Mouse (Mus musculus) urinary bladder, postnatal 4 days (tissue): Measurements from ENCODE around the gene Lcp1.

Experiments used
- DNase-seq, 2 experiments: peaks; one replicate each; pipeline ENCODE4 v3.0.0; 2021 to 2022; ENCODE audit warnings: low spot score in 2 of 2

The Lcp1 gene

DNA sequence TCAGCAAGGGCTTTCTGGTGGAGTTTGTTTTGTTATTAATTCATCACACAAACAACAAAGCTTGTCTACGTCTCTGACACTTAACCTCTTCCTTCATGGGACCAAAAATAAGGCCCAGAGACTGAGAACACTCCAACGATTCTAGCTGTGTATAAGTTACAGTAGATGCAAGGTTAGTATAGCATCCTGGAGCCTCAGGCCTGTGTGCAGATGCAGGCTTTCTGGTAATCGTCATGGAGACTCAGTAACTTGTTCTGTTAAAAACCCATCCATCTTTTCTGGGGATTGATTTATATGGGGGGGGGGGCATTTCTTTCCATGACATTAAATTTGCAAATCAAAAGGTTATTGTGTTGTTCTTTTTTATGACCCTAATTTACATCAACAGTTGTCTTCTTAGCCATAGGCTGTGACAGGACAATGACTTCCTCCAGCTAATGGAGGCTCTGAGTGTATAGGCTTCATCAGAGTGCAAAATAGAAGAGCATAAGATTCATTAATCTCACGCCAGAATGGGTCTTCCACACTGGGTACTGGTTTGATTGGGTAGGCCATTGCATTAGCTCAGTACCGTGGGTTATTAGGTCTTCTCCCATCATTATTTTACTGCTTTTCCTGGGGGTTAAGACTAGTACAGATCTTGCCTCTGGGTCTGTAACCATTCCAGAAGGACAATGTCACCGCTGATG, 74.6 kb downstream of the Lcp1 start:
- DNase-seq, result no peak

DNA sequence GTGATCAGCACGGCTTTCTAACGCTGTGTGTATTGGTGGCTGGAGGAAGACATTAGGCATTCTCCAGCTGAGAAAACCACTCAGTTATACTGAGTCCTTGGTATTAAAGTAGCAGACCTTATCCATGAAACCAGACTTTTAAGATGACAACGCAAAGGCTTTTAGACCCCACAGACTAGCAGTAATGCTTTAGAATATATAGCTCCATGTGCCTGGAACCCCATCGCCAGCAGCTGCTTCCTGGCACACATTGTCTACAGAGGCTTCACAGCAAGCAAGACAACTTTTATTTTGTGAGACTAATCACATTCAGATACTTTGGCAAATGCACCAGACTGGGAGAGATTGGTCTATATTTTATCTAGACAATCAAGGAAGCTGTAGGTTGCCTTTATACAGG, 75.4 kb downstream of the Lcp1 start:
- no peak for DNase-seq

DNA sequence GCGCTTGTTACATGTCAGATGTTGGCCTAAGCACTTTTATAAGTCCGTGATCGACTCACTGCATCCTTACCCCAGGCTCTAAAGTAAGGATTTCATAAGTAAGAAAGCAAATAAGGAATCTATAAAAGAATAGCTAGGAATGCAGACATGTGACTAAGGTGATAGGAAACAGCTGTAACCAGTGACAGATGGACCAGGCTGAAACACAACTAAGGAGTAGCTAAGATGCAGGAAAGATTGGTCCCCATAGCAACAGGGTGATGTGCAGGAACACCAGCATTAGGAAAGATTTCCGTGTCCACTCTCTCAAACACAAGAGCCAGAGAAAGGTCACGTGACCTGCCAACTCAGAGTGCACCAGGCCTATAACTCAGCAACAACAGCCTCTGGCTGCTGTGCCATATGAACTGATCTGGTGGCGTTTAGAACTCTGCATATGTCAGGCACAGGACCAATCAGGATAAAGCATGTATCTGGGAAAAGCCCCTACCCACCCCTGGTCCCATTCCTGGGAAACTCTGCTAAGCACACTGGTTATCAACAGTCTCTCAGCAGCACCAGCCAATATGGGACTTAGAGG, 77.8 kb downstream of the Lcp1 start:
- no peak for DNase-seq

DNA sequence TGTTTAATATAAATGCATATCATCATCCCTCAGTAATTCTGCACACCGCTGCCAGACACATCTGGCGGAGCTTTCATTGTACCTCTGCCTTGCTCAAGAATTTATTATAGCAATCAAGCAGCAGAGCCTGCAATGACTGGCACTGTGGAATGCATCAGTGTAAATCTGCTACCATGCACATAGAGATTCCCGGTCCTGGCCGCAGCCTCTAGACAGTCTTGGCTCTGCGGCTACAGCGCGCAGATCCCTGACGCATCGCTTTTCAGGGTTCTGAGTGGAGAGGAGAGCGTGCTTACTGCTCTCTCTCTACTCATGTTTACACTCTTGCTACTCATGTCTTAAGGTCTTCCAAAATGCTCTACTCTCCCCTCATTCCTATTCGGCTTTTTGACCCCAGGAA, 82.9 kb downstream of the Lcp1 start:
- DNase-seq, result no peak

DNA sequence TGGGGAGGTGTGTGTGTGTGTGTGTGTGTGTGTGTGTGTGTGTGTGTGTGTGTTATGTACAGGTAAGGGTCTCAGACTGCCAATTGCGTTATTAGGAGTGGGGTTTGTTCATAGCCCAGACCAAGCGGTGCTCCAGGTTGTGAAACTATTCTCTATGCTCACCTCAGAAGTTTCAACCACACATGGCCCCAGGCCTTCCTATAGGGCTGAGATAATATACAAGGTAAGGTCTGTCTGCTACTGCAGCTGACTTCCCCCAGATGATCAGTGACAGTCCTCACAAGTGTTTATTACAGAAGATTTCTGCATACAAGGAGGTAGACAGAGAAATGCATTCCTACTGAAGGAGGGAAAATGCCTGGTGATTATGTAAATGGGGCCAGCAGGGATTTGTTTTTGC, 87.9 kb downstream of the Lcp1 start:
- DNase-seq, result no peak

DNA sequence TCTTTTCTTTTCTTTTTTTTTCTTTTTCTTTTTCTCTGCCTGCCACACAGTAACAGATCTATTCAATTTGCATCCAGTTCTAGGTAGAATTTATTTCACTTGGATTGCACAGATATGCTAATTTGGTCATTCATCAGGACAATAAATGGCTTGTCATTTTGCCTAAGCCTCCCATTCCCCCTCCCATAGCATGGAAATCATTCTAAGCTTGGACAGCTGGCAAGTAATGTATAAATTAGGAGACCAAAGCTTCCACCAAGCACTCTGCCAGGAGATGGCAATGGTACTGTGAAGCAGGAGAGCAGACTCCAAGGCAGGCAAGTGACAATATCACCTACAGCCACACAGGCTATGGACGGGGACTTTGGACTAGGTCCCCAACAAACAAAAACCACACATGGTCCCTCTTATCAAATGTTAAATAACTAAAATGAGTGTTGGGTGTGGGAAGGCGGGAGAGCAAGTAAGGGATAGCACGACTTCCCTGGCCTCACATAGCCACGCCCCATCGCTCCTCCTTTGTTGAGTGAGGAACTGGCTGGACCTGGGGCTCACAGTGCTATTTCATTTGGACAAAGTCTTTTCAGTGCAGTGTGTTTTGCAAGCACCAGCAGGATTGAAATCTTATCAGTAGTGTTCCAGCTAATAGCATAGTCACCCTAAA, 88.5 kb downstream of the Lcp1 start:
- DNase-seq, result no peak

DNA sequence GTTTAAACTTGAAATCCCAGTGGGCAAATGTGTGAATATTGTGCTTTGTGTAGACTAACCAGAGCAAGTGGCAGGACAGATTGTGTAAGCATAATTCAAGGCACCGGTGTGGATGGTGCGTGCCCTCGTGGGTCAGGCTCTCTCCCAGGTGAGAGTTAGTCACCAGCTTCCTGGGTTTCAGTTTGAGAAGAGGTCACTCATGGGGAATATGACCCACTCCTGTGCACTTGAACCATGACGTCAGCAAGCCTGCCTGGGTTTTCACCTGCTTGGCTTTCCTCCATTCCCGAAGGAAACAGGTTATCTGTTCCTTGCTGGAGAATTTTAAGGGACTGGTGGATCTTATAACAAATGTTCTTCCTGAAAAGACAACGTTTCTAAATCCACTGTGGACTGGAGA, 91.5 kb downstream of the Lcp1 start:
- DNase-seq, result no peak

DNA sequence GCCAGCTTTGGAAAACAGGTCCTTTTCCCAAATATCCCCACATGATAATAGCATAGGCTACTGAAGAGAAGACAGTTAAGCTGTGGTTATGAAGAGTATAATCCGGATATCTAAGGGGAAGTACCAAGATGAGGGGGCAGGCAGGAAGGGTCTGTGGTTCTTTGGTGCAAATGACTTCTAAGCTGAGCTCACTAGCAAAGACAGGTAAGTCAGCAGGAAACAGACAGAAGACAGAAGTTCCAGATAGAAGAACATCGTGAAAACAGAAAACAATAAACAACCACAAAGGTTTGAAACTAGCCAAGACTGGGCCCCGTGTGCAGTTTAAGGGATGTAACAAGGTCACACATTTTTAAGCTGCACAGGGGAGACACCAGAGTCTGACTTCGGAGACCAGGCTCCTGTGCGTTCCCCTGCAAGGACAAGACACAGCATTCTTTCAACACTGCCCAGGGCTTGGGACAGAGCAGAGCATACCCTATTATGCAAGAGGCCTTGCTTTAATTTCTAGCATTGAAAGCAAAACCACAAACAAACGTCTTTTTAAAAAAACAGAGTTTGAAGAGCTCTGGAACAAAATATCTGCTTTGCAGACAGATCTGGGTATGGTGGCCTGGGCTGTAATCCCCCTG, 96.7 kb downstream of the Lcp1 start:
- no peak for DNase-seq

DNA sequence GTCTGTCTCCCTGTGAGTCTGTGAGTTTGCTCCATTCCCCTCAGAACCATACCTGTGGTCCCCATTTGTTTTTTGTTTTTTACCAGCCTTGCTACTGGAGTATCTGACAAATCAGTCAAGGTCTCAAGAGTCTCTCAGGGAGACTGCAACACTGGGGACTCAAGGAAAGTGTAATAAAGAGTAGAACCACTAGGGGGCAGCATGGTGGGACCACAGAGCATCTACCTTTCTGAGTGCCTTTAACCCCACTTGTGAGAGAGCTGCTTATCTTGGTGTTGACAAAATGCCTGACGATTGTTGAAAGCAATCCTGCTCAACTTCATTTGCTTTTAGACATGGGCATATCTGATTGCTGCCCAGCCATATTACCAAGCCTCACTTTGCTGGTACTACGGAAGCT, 98.9 kb downstream of the Lcp1 start:
- no peak for DNase-seq

DNA sequence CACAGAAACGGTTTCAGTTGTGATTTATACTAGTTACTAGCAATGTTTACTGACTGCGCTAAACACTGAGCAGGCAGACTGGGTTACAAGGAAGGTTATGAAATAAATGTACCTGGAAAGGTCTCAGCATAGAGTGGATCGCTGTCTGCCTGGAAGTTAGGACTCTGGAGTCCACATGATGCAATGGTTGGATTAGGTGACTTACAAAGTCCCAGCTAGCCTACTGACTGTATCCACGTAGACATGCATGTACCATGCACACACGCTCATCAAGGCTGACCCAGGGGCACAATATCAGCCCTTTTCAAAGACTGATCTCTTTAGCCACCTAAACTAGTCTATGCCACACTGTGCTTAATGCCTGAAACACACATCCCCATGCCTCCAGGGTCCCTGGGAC, 102.2 kb downstream of the Lcp1 start:
- no peak for DNase-seq

DNA sequence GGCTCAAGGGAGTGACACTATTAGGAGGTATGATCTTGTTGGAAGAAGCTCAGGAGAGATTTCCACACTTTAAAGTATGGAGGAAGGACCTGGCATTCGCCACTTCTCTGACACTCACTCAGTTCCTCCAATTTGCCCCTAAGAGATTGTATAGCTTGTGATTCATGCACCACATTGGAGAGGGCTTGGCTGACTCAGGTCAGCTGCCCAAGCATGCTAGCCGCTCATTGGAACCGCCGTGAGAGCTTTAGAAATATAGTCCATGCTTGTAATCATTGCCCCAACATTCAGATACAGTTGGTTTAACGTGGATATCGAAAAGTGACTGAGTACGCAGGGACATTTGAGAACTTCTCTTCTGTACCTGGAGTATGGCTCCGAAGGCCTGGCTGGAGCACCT, 104.7 kb downstream of the Lcp1 start:
- no peak for DNase-seq

DNA sequence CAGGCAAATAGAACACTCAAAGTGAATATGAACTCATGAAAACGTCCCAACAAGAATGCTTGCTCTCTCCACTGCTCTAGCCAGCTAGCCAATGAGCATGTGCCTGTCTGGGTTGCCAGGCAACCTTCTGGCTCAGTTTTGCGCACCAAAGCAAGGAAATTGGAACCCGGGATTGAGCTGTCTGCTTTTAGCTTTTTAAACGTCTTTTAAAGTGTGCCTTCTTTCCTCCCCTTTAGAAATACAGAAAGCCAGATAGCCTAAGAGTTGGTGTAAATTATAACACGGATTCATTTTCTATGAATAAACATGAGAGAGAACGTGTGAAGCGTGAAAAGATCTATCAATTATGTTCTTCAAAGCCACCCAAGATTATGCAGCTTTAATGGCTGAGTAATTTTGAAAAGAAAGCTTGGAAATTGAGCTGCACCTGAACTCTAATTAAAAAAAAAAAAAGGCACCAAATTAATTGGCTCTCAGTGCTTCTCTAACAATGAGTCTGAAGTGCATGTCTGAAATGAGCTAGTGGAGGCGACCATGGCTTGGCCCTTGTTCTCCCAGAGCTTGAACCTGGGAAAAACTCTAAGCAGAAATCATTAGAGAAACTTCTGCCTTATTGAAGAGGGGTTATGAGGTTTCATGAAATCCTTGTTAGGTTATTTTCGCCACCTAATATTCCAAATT, 105.2 kb downstream of the Lcp1 start:
- DNase-seq, result no peak

DNA sequence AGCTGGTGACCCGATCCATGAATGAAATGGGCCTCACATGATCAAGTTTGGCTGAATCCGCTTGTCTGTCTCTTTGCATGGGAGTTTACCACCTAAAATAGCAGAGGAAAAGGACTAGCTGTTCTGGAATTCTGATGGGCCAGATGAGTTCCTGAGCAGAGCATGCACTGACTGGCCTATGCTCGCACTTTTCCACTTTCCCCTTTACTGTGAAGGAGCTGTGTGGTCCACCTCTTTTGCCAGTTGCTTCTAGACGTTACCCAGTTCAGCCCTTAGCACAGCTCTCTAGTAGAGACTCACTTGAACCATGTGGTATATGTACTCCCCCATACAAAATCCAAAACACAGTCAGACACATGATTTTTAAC, 105.7 kb downstream of the Lcp1 start:
- no peak for DNase-seq

DNA sequence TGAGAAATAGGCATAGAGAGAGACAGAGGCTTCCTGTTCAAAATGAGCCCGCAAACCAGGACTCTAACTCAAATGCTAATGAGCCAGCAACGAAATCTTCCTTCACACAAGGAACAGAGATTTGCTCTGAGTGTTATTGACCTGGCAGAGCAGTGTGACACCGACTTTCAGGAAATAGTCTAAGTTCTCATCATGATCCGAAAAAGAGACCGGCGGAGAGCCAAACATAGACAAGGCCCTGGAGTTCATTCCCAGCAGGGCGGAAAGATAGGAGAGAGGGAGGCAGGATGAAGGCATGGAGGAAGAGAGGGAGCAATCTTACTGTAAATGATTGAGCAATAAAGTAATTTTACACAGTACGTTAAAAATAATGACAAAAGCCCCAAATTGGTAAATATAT, 106.2 kb downstream of the Lcp1 start:
- DNase-seq, result no peak

DNA sequence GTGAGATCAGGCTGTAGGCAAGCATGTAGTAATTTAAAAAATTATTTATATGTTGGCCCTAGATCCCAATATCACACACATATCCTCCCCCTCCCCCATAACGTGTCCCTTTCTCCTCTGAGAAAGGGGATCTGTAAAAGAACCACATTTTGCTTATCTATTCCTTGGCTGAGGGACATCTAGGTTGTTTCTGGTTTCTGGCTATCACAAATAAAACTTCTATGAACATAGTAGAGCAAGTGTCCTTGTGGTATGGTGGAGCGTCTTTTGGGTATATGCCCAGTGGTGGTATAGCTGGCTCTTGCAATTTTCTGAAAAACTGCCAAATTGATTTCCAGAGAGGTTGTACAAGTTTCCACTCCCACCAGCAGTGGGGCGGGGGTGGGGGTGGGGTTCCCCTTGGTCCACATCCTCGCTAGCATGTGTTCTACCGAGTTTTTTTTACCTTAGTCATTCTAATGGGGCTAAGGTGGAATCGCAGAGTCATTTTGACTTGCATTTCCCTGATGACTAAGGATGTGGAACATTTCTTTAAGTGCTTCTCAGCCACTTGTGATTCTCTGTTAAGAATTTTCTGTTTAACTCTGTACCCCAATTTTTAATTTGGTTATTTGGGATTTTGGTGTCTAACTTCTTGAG, 107.3 kb downstream of the Lcp1 start:
- no peak for DNase-seq

DNA sequence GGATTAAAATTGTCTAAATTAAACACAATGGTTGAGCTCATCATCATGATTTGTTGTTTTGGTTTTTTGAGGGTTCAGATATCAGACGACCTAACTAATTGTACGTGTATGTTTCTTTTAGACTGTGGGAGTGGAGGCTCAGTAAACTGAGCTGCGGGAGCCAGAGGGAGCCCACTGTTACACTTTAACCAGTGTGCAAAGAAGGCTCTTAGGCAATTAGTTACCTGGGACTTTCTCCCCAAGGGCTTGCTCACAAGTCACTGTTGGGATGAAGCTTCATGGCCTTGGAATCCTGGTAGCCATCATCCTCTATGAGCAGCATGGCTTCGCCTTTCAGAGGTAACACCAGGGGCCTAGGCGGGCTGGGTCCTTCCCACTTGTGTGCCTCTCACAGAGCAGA, 111.2 kb downstream of the Lcp1 start, which contains the start of gene Cpb2:
Gene Cpb2, plus strand, starts transcription at position 201 of the 400 bp plus-strand sequence.
- no peak for DNase-seq

DNA sequence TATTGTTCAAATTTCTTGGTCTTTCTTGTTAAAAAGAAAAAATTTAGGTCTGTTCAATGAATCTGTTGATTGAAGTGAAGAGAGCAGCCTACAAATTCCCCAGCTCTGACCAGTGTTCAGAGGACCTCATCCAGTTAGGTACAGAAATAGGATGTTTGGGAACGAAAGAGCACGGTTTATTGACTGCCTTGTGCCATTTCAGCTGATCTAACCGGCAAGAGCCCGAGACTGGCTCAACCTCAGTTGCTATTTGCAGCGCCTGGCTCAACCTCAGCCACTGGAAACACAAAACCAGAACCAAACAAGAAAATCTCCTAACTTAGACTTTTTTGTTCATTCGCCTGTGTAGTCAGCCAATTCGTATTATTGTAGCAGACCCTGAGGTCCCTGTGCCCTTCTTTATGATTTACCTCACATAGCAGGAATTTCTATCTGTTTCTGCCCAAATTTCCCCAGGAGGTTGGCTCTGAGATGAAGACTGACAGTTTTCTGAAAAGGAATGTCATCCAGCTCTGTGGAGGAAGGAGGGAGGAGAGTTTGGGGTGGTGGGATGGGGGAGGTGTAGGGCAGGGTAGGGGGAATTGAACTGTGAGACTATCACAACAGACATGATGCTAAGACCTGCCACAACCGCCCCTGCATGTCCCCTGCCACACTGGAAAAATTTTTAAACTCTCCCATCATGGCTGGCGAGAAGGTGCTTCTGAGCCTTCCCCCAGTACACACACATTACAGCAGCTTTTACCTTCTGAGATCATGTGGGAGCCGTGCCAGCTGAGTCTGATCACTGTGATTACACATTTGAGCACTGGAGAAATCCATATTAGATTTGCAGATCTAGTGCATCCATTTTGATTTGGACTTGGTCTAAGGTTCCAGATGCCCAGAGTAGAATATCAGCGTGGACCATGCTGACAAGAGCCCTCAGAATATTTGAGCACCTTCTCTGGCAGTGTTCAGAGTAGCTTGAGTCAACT, 115.4 kb downstream of the Lcp1 start:
- DNase-seq, result no peak

DNA sequence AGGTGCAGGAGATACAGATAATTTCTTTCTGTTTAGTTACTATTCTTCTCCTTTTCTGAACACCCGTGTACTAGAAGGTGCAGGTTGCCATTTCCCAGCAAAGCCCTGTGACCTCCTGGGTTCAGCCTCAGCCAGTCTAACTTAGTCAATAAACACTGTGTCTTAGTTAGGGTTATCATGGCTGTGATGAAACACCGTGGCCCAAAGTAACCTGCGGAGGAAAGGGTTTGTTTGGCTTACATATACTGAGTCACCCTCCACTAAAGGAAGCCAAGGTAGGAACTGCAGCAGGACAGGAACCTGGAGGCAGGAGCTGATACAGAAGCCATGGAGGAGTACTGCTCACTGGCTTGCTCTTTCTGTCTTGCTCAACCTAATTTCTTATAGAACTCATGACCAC, 119.5 kb downstream of the Lcp1 start:
- no peak for DNase-seq

DNA sequence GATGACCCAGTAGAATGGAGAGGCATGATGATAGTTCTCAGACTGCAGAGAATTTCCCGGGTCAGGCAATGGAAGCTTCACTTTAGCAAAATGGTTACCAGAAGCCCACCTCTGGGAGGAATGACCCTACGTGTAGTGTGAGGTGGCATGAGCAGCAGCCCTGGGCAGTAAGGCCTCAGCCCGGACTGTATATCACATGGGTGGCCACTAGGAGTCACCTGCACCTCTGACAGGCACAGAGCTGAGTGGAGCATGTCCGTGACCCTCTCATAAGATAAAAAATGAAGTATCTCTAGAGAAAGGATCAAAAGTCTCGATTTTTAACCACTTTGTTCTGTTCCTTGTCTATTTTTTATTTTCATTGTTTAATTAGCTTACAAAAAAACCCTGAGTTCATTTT, 125.6 kb downstream of the Lcp1 start:
- DNase-seq, result no peak

DNA sequence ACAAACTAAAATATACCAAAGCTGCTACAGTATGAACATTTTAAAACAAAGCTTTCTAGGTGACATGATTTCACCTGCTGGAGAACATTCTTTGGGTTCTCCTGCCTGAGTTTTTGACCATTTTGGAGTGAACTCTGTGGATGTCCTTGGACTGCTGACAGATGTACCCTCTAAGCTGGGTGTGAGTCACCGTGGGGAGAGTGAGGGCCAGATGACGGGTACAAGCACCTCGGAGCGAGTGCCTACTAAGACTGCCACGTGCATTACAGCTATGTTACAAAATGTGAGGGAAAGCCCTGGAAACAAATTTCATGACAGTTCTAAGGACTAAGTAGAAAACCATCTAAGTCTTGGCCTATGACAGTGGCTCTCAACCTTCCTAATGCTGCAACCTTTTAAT, 138.6 kb downstream of the Lcp1 start:
- DNase-seq, result no peak

DNA sequence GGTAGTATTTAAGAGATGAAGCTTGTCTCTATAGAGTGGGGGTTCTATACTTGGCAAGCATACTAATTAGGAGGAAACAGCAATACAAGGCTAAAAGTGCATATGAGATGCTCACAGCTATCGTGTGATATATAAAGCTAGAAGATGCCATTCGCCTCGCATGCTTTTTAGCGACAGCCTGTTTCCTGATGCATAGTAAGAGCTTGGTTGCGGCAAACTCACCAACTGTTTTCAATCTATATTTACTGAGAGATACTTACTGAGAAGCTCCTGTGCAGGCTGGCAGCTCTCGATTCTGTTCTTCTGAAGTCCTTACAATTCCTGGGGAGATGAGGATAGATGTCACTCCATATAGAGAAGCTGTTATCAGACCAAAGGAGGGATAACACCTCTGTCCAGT, 148.8 kb downstream of the Lcp1 start:
- no peak for DNase-seq
